7 mouse cellular contexts compared by ENCODE assay signal in genomic region chr5:96980008-96980634, GRCm38 (mm10). TPM values are rescaled to one million over a fixed set of nuclear protein-coding genes. Genes with fewer than 3 reads are reported as not detected.
DNase-seq lines count a peak whose midpoint lies in the region; ATAC-seq and TF ChIP-seq lines count a peak whose summit lies in the region.

No protein-coding gene starts in this region.

- no peaks in the 10 kb centered on the region for H3K27me3 ChIP-seq in kidney, embryonic 16.5 days (ENCODE audit: insufficient read depth, low read length)
- peaks cover 8% of the 10 kb centered on the region; the same call in 1 of the 2 replicates for H3K27me3 ChIP-seq in heart, embryonic 13.5 days (replicated peaks)
- H3K27me3 ChIP-seq in myocyte (ENCODE audit: control insufficient read depth, insufficient read depth, insufficient read length) = no peaks in the 10 kb centered on the region

- TF ChIP-seq POLR2A in myocyte (IDR thresholded peaks at IDR 0.05; ENCODE audit: insufficient read length, low read depth) = no peak

- DNase-seq in kidney, postnatal 14 days = no peak
- peak; percentile 42 for DNase-seq in Muller cell, postnatal 12 days (ENCODE audit: inconsistent ontology term)
- no peak for DNase-seq in left cerebral cortex, adult 9 months (ENCODE audit: low spot score in 2 of 2)

- peak; percentile 62; the same call in 1 of the 2 replicates for ATAC-seq in kidney, embryonic 16.5 days (ENCODE audit: low FRiP score, low TSS enrichment)
- ATAC-seq in heart, embryonic 13.5 days (ENCODE audit: extremely low read depth, insufficient number of reproducible peaks, low FRiP score, low TSS enrichment) = no peak
- no peak for ATAC-seq in cerebellum, adult (ENCODE audit: insufficient number of reproducible peaks, low FRiP score, low TSS enrichment)

- 0 out of 2 replicates have a peak overlapping the region, but pooled peaks have one; percentile 10 for H3K9ac ChIP-seq in kidney, embryonic 16.5 days (replicated peaks; ENCODE audit: low read length)
- no peak overlapping the region for H3K9ac ChIP-seq in heart, embryonic 13.5 days

- no peaks in the 10 kb centered on the region for H3K36me3 ChIP-seq in kidney, embryonic 16.5 days (ENCODE audit: insufficient read depth, low read length)
- no peaks in the 10 kb centered on the region for H3K36me3 ChIP-seq in heart, embryonic 13.5 days
- H3K36me3 ChIP-seq in myocyte (ENCODE audit: control insufficient read depth, insufficient read depth) = no peaks in the 10 kb centered on the region

- H3K79me2 ChIP-seq in myocyte (ENCODE audit: control insufficient read depth, insufficient read depth) = no peaks in the 10 kb centered on the region

- peak overlapping the region; percentile 12; the same call in 1 of the 2 replicates for H3K4me3 ChIP-seq in kidney, embryonic 16.5 days (ENCODE audit: low read length)
- peak overlapping the region; percentile 7; the same call in 1 of the 2 replicates for H3K4me3 ChIP-seq in heart, embryonic 13.5 days
- no peak overlapping the region for H3K4me3 ChIP-seq in myocyte

- H3K4me1 ChIP-seq in kidney, embryonic 16.5 days (ENCODE audit: insufficient read depth, low read length) = peaks cover 33% of the 10 kb centered on the region
- H3K4me1 ChIP-seq in heart, embryonic 13.5 days = peaks cover 38% of the 10 kb centered on the region

- peak overlapping the region; percentile 35 for H3K4me2 ChIP-seq in kidney, embryonic 16.5 days (replicated peaks; ENCODE audit: low read depth, low read length)
- peak overlapping the region; percentile 48 for H3K4me2 ChIP-seq in heart, embryonic 13.5 days
- H3K4me2 ChIP-seq in myocyte (ENCODE audit: low read depth) = peak overlapping the region; percentile 49

- WGBS in kidney, embryonic 16.5 days = 14% methylated on average over 15 of the region's 15 CpGs
- 17% methylated on average over 15 of the region's 15 CpGs for WGBS in heart, embryonic 13.5 days

- H3K9me3 ChIP-seq in kidney, embryonic 16.5 days (ENCODE audit: low read length) = no peaks in the 10 kb centered on the region
- no peaks in the 10 kb centered on the region for H3K9me3 ChIP-seq in heart, embryonic 13.5 days

- no peak overlapping the region for H3ac ChIP-seq in myocyte (ENCODE audit: control insufficient read depth, insufficient read length)

- no peak overlapping the region for H3K27ac ChIP-seq in kidney, embryonic 16.5 days (ENCODE audit: low read length)
- no peak overlapping the region for H3K27ac ChIP-seq in heart, embryonic 13.5 days (replicated peaks)

TF ChIP-seq in myocyte, 11 proteins besides CTCF, POLR2A, EP300 and RAD21:
- TF ChIP-seq MYOD1 (IDR thresholded peaks at IDR 0.05; ENCODE audit: control insufficient read depth in 1 of 3, insufficient read length in 2 of 3, low read depth in 2 of 3) (no peak), USF1 (IDR thresholded peaks at IDR 0.05; ENCODE audit: low read depth) (no peak), E2F4 (IDR thresholded peaks at IDR 0.05; ENCODE audit: insufficient read depth) (no peak), SRF (IDR thresholded peaks at IDR 0.05; ENCODE audit: control insufficient read depth, insufficient read length, low read depth) (no peak), MAX (IDR thresholded peaks at IDR 0.05; ENCODE audit: low read depth) (no peak), TCF12 (IDR thresholded peaks at IDR 0.05; ENCODE audit: insufficient read depth, poor library complexity, severe bottlenecking) (no peak), CEBPB (IDR thresholded peaks at IDR 0.05; ENCODE audit: insufficient read depth, poor library complexity, severe bottlenecking) (no peak), POLR2AphosphoS2 (IDR thresholded peaks at IDR 0.05; ENCODE audit: insufficient read length, low read depth) (no peak), REST (IDR thresholded peaks at IDR 0.05; ENCODE audit: insufficient read depth, insufficient read length) (no peak), TCF3 (IDR thresholded peaks at IDR 0.05; ENCODE audit: insufficient read length, low read depth) (no peak), MYOG (IDR thresholded peaks at IDR 0.05; ENCODE audit: control insufficient read depth in 1 of 3, insufficient read depth in 1 of 3, insufficient read length in 2 of 3, low read depth in 2 of 3) (no peak)

RNA-seq across cellular contexts. Expression of gene Bmp2k, which starts 17.4 kb away (rescaled TPM):
- polyA plus RNA-seq in kidney, embryonic 16.5 days (2015; fragmentation: Nextera tagmentation; extraction: Ambion mirVana) = 7.7 and 8.0 TPM in 2 replicates
- polyA plus RNA-seq in heart, embryonic 13.5 days (2015; fragmentation: Nextera tagmentation; extraction: Ambion mirVana) = 5.8 and 6.5 TPM in 2 replicates
- polyA plus RNA-seq in myocyte (2012; fragmentation: generic; extraction: Trizol) = 5.2 TPM
